Mouse (Mus musculus): ENCODE results near the gene Mis18a. TPM values are rescaled to one million over a fixed set of nuclear protein-coding genes. Genes with fewer than 3 reads are reported as not detected.

The Mis18a gene
- polyA plus RNA-seq, 2 experiments, result 48.4 to 59.0 TPM

- Histone ChIP-seq H3K4me1 (ENCODE audit: control insufficient read depth, insufficient read depth, low read length) (no peaks in the 10 kb centered on the region), H3K9me3 (ENCODE audit: control insufficient read depth, low read length) (no peaks in the 10 kb centered on the region), H3K9ac (ENCODE audit: low read depth, low read length, severe bottlenecking) (no peak overlapping the region), H3K4me3 (replicated peaks; ENCODE audit: low read length) (no peak overlapping the region), H3K27me3 (ENCODE audit: control insufficient read depth, insufficient read depth, low read length) (no peaks in the 10 kb centered on the region), H3K4me2 (replicated peaks; ENCODE audit: low read depth, low read length, severe bottlenecking) (no peak overlapping the region), H3K36me3 (ENCODE audit: control insufficient read depth, insufficient read depth, low read length) (no peaks in the 10 kb centered on the region), H3K27ac (replicated peaks; ENCODE audit: low read depth, low read length) (no peak overlapping the region)
- WGBS, result 93% methylated on average over 5 of the region's 5 CpGs
- DNase-seq (ENCODE audit: low spot score) (no peak), ATAC-seq (ENCODE audit: low FRiP score, low read depth) (no peak)
- TF ChIP-seq POLR2A (IDR thresholded peaks at IDR 0.05; ENCODE audit: borderline replicate concordance, extremely low read depth, insufficient read depth, insufficient read length), result no peak
Observed at GRCm38 (mm10) chr16:90693625-90694024, 33.6 kb downstream of the Mis18a start.

- no peaks in the 10 kb centered on the region for H3K9me3 ChIP-seq (ENCODE audit: control insufficient read depth, low read length)
- H3K4me2 ChIP-seq (replicated peaks; ENCODE audit: low read depth, low read length, severe bottlenecking), result no peak overlapping the region
- H3K27me3 ChIP-seq (ENCODE audit: control insufficient read depth, insufficient read depth, low read length), result no peaks in the 10 kb centered on the region
- H3K27ac ChIP-seq (replicated peaks; ENCODE audit: low read depth, low read length), result no peak overlapping the region
- no peaks in the 10 kb centered on the region for H3K36me3 ChIP-seq (ENCODE audit: control insufficient read depth, insufficient read depth, low read length)
- TF ChIP-seq POLR2A (IDR thresholded peaks at IDR 0.05; ENCODE audit: borderline replicate concordance, extremely low read depth, insufficient read depth, insufficient read length), result no peak
- no peak for ATAC-seq (ENCODE audit: low FRiP score, low read depth)
- 80% methylated on average over 15 of the region's 15 CpGs for WGBS
- H3K4me3 ChIP-seq (replicated peaks; ENCODE audit: low read length), result no peak overlapping the region
- H3K9ac ChIP-seq (ENCODE audit: low read depth, low read length, severe bottlenecking), result no peak overlapping the region
- no peak for DNase-seq (ENCODE audit: low spot score)
- no peaks in the 10 kb centered on the region for H3K4me1 ChIP-seq (ENCODE audit: control insufficient read depth, insufficient read depth, low read length)
Observed at GRCm38 (mm10) chr16:90692704-90693385, 34.4 kb downstream of the Mis18a start.

- no peaks in the 10 kb centered on the region for H3K9me3 ChIP-seq (ENCODE audit: control insufficient read depth, low read length)
- no peak overlapping the region for H3K4me2 ChIP-seq (replicated peaks; ENCODE audit: low read depth, low read length, severe bottlenecking)
- H3K27ac ChIP-seq (replicated peaks; ENCODE audit: low read depth, low read length), result no peak overlapping the region
- H3K4me3 ChIP-seq (replicated peaks; ENCODE audit: low read length), result no peak overlapping the region
- DNase-seq (ENCODE audit: low spot score), result no peak
- no peaks in the 10 kb centered on the region for H3K36me3 ChIP-seq (ENCODE audit: control insufficient read depth, insufficient read depth, low read length)
- no peaks in the 10 kb centered on the region for H3K4me1 ChIP-seq (ENCODE audit: control insufficient read depth, insufficient read depth, low read length)
- H3K27me3 ChIP-seq (ENCODE audit: control insufficient read depth, insufficient read depth, low read length), result no peaks in the 10 kb centered on the region
- WGBS, result 91% methylated on average over 12 of the region's 12 CpGs
- no peak overlapping the region for H3K9ac ChIP-seq (ENCODE audit: low read depth, low read length, severe bottlenecking)
- ATAC-seq (ENCODE audit: low FRiP score, low read depth), result no peak
- no peak for TF ChIP-seq POLR2A (IDR thresholded peaks at IDR 0.05; ENCODE audit: borderline replicate concordance, extremely low read depth, insufficient read depth, insufficient read length)
Observed at GRCm38 (mm10) chr16:90687687-90688263, 39.4 kb downstream of the Mis18a start.

- 57% methylated on average over 5 of the region's 5 CpGs for WGBS
- H3K4me1 ChIP-seq (ENCODE audit: control insufficient read depth, insufficient read depth, low read length), result no peaks in the 10 kb centered on the region
- ATAC-seq (ENCODE audit: low FRiP score, low read depth) (no peak), DNase-seq (ENCODE audit: low spot score) (no peak)
- H3K9me3 ChIP-seq (ENCODE audit: control insufficient read depth, low read length), result no peaks in the 10 kb centered on the region
- H3K9ac ChIP-seq (ENCODE audit: low read depth, low read length, severe bottlenecking), result no peak overlapping the region
- no peaks in the 10 kb centered on the region for H3K36me3 ChIP-seq (ENCODE audit: control insufficient read depth, insufficient read depth, low read length)
- no peak for TF ChIP-seq POLR2A (IDR thresholded peaks at IDR 0.05; ENCODE audit: borderline replicate concordance, extremely low read depth, insufficient read depth, insufficient read length)
- H3K4me3 ChIP-seq (replicated peaks; ENCODE audit: low read length), result no peak overlapping the region
- no peak overlapping the region for H3K4me2 ChIP-seq (replicated peaks; ENCODE audit: low read depth, low read length, severe bottlenecking)
- H3K27ac ChIP-seq (replicated peaks; ENCODE audit: low read depth, low read length), result no peak overlapping the region
- H3K27me3 ChIP-seq (ENCODE audit: control insufficient read depth, insufficient read depth, low read length), result no peaks in the 10 kb centered on the region
Observed at GRCm38 (mm10) chr16:90687011-90687410, 40.2 kb downstream of the Mis18a start.

- TF ChIP-seq POLR2A (IDR thresholded peaks at IDR 0.05; ENCODE audit: borderline replicate concordance, extremely low read depth, insufficient read depth, insufficient read length), result no peak
- ATAC-seq (ENCODE audit: low FRiP score, low read depth), result no peak
- no peaks in the 10 kb centered on the region for H3K9me3 ChIP-seq (ENCODE audit: control insufficient read depth, low read length)
- no peak overlapping the region for H3K9ac ChIP-seq (ENCODE audit: low read depth, low read length, severe bottlenecking)
- no peak overlapping the region for H3K4me2 ChIP-seq (replicated peaks; ENCODE audit: low read depth, low read length, severe bottlenecking)
- no peaks in the 10 kb centered on the region for H3K36me3 ChIP-seq (ENCODE audit: control insufficient read depth, insufficient read depth, low read length)
- H3K4me1 ChIP-seq (ENCODE audit: control insufficient read depth, insufficient read depth, low read length), result no peaks in the 10 kb centered on the region
- no peak overlapping the region for H3K27ac ChIP-seq (replicated peaks; ENCODE audit: low read depth, low read length)
- WGBS, result 70% methylated on average over 5 of the region's 5 CpGs
- H3K27me3 ChIP-seq (ENCODE audit: control insufficient read depth, insufficient read depth, low read length), result no peaks in the 10 kb centered on the region
- DNase-seq (ENCODE audit: low spot score), result no peak
- H3K4me3 ChIP-seq (replicated peaks; ENCODE audit: low read length), result no peak overlapping the region
Observed at GRCm38 (mm10) chr16:90684092-90684491, 43.1 kb downstream of the Mis18a start.
